ENCODE assay signal across 23 mouse cellular contexts in the genomic region with DNA sequence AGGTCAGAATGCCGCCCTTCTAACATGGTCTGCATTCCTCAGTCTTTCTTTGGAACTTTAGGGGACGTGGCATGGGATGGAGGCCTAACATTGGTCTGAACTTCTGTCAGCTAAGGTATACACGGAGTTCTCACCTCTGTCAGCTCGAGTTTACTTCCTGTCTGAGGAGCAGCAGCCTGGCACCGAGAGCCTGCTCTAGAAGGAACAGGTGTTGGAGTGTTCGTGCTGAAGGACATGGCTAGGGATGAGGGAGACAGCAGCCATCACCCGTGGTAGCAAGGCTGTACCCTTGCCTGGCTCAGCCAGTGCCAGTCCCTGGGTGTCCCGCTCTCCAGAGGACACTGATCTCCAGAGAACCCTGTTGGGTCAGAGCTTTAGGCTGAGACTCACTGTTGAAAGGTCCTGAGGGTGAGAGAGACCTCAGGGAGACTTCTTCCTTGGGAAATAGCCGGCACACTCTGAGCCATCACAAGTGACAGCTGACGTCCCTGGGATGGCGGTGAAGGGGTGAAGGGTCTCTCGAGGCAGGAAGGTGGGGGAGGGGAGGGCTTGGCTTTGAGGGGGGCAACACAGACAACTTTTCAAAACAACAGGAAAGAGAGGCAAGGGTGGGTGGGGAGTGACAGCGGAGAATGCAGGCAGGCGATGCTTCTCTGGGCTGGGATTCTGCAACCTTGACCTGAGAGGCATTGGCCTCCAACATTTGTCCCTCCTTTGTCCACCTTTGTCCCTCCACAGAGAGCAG. TPM values are rescaled to one million over a fixed set of nuclear protein-coding genes. Genes with fewer than 3 reads are reported as not detected.
DNase-seq lines count a peak whose midpoint lies in the region; ATAC-seq lines count a peak whose summit lies in the region.
"Had no signal": no experiment of that assay in that cellular context is flagged by ENCODE, and none has a peak within 500 bp of the region (broad histone marks: within the 10 kb centered on the region; RNA-seq: fewer than 3 reads in every experiment).

No protein-coding gene starts in this region.

- no peaks in the 10 kb centered on the region for H3K36me3 ChIP-seq in midbrain, embryonic 10.5 days
- no peaks in the 10 kb centered on the region for H3K36me3 ChIP-seq in midbrain, embryonic 14.5 days (ENCODE audit: control insufficient read depth, insufficient read depth, low read length)
- H3K36me3 ChIP-seq: embryonic facial prominence, embryonic 15.5 days; forebrain, embryonic 10.5 days; heart, embryonic 10.5 days had no signal

- WGBS in midbrain, embryonic 10.5 days = 61% methylated on average over 14 of the region's 14 CpGs
- 66% methylated on average over 14 of the region's 14 CpGs for WGBS in midbrain, embryonic 14.5 days

- H3K9me3 ChIP-seq in midbrain, embryonic 10.5 days (replicated peaks) = peaks cover 13% of the 10 kb centered on the region; the same call in 1 of the 2 replicates
- H3K9me3 ChIP-seq in midbrain, embryonic 14.5 days (ENCODE audit: control insufficient read depth, low read length) = no peaks in the 10 kb centered on the region; the same call in 1 of the 2 replicates
- H3K9me3 ChIP-seq: embryonic facial prominence, embryonic 15.5 days had no signal

- ATAC-seq in midbrain, embryonic 14.5 days (ENCODE audit: low FRiP score, low TSS enrichment) = no peak
- ATAC-seq: activated CD4-positive, CD25-positive, alpha-beta regulatory T cell, adult 4 months; forebrain, embryonic 16.5 days had no signal

- H3K27me3 ChIP-seq in midbrain, embryonic 10.5 days (ENCODE audit: low read depth, poor library complexity, severe bottlenecking) = no peaks in the 10 kb centered on the region
- no peaks in the 10 kb centered on the region for H3K27me3 ChIP-seq in midbrain, embryonic 14.5 days (ENCODE audit: control insufficient read depth, insufficient read depth, low read length)
- H3K27me3 ChIP-seq: embryonic facial prominence, embryonic 15.5 days had no signal

- H3K4me2 ChIP-seq in midbrain, embryonic 14.5 days (ENCODE audit: low read length) = no peak overlapping the region
- H3K4me2 ChIP-seq: embryonic facial prominence, embryonic 15.5 days; hindbrain, embryonic 14.5 days had no signal

- no peak for DNase-seq in midbrain, embryonic 10.5 days (ENCODE audit: low spot score)
- DNase-seq in midbrain, embryonic 14.5 days = no peak
- DNase-seq in induced T-regulatory cell, adult 2 months (ENCODE audit: low read depth) = peak; percentile 55
- peak; percentile 67 for DNase-seq in naive thymus-derived CD4-positive, alpha-beta T cell, adult 2 months (ENCODE audit: low read depth)
- DNase-seq in thymus, postnatal 36 days = peak; percentile 39 to 59
- DNase-seq in cerebellum, postnatal 36 days = no peak
- no peak for DNase-seq in layer of hippocampus, postnatal 36 days
- DNase-seq: adrenal gland, postnatal 14 days; cerebellum, adult 11-12 months; cerebellum, adult 9-10 months; cerebellum, postnatal 25 days; gastrocnemius, postnatal 10 days; heart, adult 18-20 months; heart, postnatal 10 days; heart, postnatal 4 days had no signal

- no peak overlapping the region for H3K9ac ChIP-seq in midbrain, embryonic 14.5 days (replicated peaks; ENCODE audit: low read length)
- H3K9ac ChIP-seq: embryonic facial prominence, embryonic 15.5 days; hindbrain, embryonic 14.5 days had no signal

- H3K4me3 ChIP-seq in midbrain, embryonic 10.5 days = no peak overlapping the region
- no peak overlapping the region for H3K4me3 ChIP-seq in midbrain, embryonic 14.5 days (replicated peaks; ENCODE audit: low read depth, low read length)
- H3K4me3 ChIP-seq: embryonic facial prominence, embryonic 15.5 days; erythroblast, embryonic 14.5 days; forebrain, embryonic 10.5 days; heart, embryonic 10.5 days had no signal

- peak overlapping the region; percentile 25; the same call in 1 of the 2 replicates for H3K27ac ChIP-seq in midbrain, embryonic 10.5 days (replicated peaks)
- no peak overlapping the region for H3K27ac ChIP-seq in midbrain, embryonic 14.5 days (replicated peaks; ENCODE audit: low read depth, low read length)
- H3K27ac ChIP-seq: embryonic facial prominence, embryonic 15.5 days; forebrain, embryonic 10.5 days; heart, embryonic 10.5 days; hindbrain, embryonic 14.5 days had no signal

- H3K4me1 ChIP-seq in midbrain, embryonic 10.5 days = peaks cover 15% of the 10 kb centered on the region
- H3K4me1 ChIP-seq in midbrain, embryonic 14.5 days (ENCODE audit: control insufficient read depth, insufficient read depth, low read length) = no peaks in the 10 kb centered on the region

RNA-seq across cellular contexts. Expression of a gene that starts 4.9 kb away (rescaled TPM):
- 0.04 TPM in 2 replicates for polyA plus RNA-seq in midbrain, embryonic 10.5 days (2016; fragmentation: Nextera tagmentation; extraction: Ambion mirVana)
- not detected in 2 replicates for polyA plus RNA-seq in midbrain, embryonic 14.5 days (2014; fragmentation: Nextera tagmentation; extraction: Ambion mirVana)
- total RNA-seq in layer of hippocampus, postnatal 36 days (2021) = not detected
- polyA plus RNA-seq: forebrain, embryonic 16.5 days; frontal cortex, adult 2 months; hindbrain, embryonic 14.5 days had no signal

Comparison
In these comparisons a context has a peak if more than half of its experiments do, and no peak if none do; other contexts are left out.
1. DNase-seq: peak in induced T-regulatory cell, adult 2 months (single experiment), naive thymus-derived CD4-positive, alpha-beta T cell, adult 2 months (single experiment) and thymus, postnatal 36 days (2 of 2); none in midbrain, embryonic 10.5 days (single experiment), midbrain, embryonic 14.5 days (single experiment), cerebellum, postnatal 36 days (0 of 2) and layer of hippocampus, postnatal 36 days (0 of 2).